Mouse (Mus musculus) liver, adult 2 months (tissue): Measurements from ENCODE around the gene Auts2.

Experiments used
- CTCF ChIP-seq: fragments of 200-500 bp; IDR thresholded peaks from 2 replicates; pipeline ENCODE4 v1.5.1; 2011; ENCODE audit warnings: low read depth, low read length, control low read depth
- POLR2A ChIP-seq: fragments of 200-500 bp; IDR thresholded peaks from 2 replicates; pipeline ENCODE4 v1.6.1; 2011; ENCODE audit warnings: low read length, control low read depth; ENCODE audit not compliant: insufficient read depth; ENCODE audit errors: extremely low read depth

- TF ChIP-seq CTCF (no peak), POLR2A (no peak)
These were observed 896.9 kb downstream of the Auts2 start for GRCm38 (mm10) chr5:131646192-131646775.
